Mouse (Mus musculus) brain, embryonic 18.5 days (tissue): Measurements from ENCODE around the gene Sgo1.

Experiments
- DNase-seq: peaks from one replicate; pipeline ENCODE4 v3.0.0-alpha.2; 2012; ENCODE audit warnings: low read depth, low spot score

Gene Sgo1

DNA sequence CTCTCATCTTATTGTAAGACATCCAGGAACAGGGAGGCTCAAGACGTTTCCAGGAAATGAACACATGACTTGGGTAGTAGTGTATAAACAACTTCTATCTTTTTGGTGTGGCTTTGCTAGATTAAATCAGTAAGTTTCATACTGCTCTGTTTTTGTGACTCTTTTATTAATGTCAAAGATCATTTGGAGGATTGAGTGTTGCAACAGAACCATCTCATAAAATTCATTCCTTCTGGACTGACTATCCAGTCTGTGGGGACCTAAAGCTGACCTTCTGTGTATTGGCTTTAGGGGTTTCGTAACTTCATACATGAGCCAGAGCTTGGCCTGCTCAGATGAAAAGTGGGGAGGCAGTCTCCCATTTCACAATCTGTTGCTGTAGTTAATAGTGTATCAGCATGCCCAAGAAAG is 38.9 kb downstream of the Sgo1 start:
- DNase-seq = no peak

DNA sequence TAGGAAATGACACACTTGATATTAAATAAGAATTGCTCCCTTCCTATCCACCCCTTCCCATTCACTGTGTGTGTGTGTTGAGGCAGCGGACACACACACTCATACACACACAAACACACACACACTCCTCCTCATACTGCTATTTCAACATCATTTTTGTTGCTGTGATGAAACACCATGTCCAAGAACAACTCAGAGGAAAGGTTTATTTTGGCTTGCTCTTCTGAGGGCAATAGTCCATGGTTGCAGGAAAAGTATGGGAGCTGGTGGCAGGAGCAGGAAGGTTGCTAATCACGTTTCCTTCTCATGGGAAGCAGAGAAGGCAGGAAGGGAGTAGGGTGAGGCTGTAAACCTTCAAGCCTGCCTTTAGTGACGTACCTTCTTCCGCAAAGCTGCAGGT is 45.8 kb downstream of the Sgo1 start:
- no peak for DNase-seq

DNA sequence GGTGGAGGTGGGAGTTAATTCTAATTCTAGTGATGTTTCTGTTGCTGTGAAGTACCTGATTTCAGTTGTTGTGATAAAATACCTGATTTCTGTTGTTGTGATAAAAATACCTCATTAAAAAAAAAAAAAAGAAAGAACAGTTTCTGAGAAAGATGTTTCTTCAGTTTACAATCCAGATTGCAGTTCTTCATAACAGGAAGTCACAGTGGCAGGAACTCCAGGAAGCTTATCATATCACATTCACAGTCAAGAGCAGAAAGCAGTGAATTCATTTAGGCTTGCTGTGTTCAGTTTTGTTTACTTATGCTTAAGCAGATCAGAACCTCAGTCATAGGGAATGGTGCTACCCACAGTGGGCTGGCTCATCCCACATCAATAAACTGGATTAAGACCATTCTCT is 57.8 kb downstream of the Sgo1 start:
- DNase-seq = no peak

DNA sequence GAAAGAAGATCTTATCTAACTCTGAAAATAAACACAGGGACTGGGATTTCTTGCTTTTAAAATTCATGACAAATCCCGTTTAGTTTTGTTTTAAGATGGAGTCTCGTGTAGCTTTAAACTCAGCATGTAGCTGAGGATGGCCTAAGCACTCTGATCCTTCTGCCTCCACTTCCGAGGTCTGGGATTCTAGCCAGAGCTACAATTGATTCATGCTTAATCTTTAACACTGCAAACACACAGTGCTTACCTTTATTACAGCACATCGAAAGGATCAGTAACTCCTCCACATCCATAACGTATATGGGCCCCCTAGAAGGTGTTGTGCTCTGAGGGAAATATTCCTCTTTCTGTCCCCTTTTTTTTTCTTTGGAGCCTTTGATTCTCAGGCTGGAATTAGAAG is 61.0 kb downstream of the Sgo1 start:
- no peak for DNase-seq

DNA sequence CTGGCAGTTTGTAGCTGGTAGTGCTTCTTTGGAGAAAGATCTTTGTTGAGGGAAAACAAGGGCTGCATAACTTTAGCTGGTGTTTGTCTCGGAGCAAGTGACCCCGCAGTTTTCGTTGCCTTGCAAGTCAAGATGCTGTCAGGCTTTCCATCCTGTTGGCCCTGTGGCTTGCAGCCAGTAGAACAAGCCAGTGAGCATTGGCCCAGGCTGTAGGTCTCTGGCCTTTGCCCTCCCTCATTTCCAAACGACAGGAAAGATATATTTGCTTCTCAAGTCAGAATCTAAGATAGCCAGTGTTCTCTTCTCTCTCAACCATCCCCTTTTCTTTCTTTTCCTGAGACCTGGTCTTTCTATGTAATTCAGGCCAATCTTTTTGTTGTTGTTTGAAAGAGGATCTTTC is 61.6 kb downstream of the Sgo1 start:
- no peak for DNase-seq

DNA sequence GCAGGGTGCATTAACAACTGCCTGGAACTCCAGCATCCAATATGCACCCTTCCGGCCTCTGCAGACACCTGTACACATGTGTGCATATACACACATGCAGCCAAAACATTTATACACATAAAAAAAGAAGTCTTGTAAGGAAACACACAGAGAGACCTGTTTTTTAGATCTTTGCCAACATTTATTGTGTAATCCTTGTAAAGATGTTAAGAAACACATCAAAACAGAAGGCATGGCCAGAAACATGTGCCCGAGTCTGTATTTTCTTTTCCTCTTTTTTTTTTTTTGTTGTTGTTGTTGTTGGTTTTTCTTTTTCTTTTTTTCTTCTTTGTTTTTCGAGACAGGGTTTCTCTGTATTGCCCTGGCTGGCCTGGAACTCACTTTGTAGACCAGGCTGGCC is 63.0 kb downstream of the Sgo1 start:
- DNase-seq = no peak
